Mouse (Mus musculus): ENCODE data around the gene Prkd3.

GRCm38 (mm10) chr17:78959473-78959872 is 61.1 kb downstream of the Prkd3 start:
- no peak for TF ChIP-seq POLR2A (IDR thresholded peaks at IDR 0.05; ENCODE audit: borderline replicate concordance, low read depth, low read length)
- TF ChIP-seq CTCF (IDR thresholded peaks at IDR 0.05; ENCODE audit: low read depth, low read length) = no peak
